Mouse (Mus musculus) forebrain, embryonic 16.5 days (tissue): ENCODE measurements around the gene Gp1bb. TPM values are rescaled to one million over a fixed set of nuclear protein-coding genes. Genes with fewer than 3 reads are reported as not detected.

Source experiments
- ATAC-seq: fragments of 200-750 bp; cut with Nextera tagmentation; 2 replicates; pipeline ENCODE4 v1.8.0; 2017; ENCODE audit warnings: mild to moderate bottlenecking, moderate library complexity
- H3K27ac ChIP-seq: fragments of 300-500 bp; sonication (generic); 2 replicates; pipeline ENCODE4 v1.5.1; 2014; ENCODE audit warnings: low read length, control low read depth
- H3K27me3 ChIP-seq: fragments of 300-500 bp; sonication (generic); replicated peaks from 2 replicates; pipeline ENCODE4 v1.6.1; 2014; ENCODE audit warnings: low read length; ENCODE audit not compliant: control insufficient read depth, insufficient read depth
- H3K36me3 ChIP-seq: fragments of 300-500 bp; sonication (generic); 2 replicates; pipeline ENCODE4 v1.6.1; 2014; ENCODE audit not compliant: control insufficient read depth, insufficient read depth
- H3K4me1 ChIP-seq: fragments of 300-500 bp; sonication (generic); replicated peaks from 2 replicates; pipeline ENCODE4 v1.6.1; 2014; ENCODE audit warnings: low read length; ENCODE audit not compliant: control insufficient read depth, insufficient read depth
- H3K4me2 ChIP-seq: fragments of 300-500 bp; sonication (generic); 2 replicates; pipeline ENCODE4 v1.6.1; 2014; ENCODE audit warnings: mild to moderate bottlenecking, low read length, control low read depth
- H3K4me3 ChIP-seq: fragments of 300-500 bp; sonication (generic); replicated peaks from 2 replicates; pipeline ENCODE4 v1.5.1; 2014; ENCODE audit warnings: mild to moderate bottlenecking, low read length, control low read depth
- H3K9ac ChIP-seq: fragments of 300-500 bp; sonication (generic); replicated peaks from 2 replicates; pipeline ENCODE4 v1.6.1; 2014; ENCODE audit warnings: low read depth, low read length, control low read depth
- H3K9me3 ChIP-seq: fragments of 300-500 bp; sonication (generic); 2 replicates; pipeline ENCODE4 v1.6.1; 2016; ENCODE audit warnings: low read length; ENCODE audit not compliant: control insufficient read depth
- WGBS: fragments of 180-500 bp; shearing (Covaris S2); extraction: QIAGEN DNeasy Blood & Tissue Kit; methylation state at CpG from one replicate; pipeline ENCODE4 v1.1.7; 2014; 5-methylcytosine and 5-hydroxymethylcytosine counted together
- polyA plus RNA-seq: library from polyadenylated mRNA; unstranded; fragments of >200 nt; fragmentation: Nextera tagmentation; extraction: Ambion mirVana; gene quantifications from 2 replicates; pipeline ENCODE4 v1.2.1, GENCODE M21; 2015

The Gp1bb gene
- polyA plus RNA-seq, 1 experiment from 2014 or later = 8.0 TPM

GRCm38 (mm10) chr16:18586076-18586905 is 35.9 kb downstream of the Gp1bb start:
- H3K4me3 ChIP-seq = peak overlapping the region; percentile 38
- WGBS = 1% methylated on average over 77 of the region's 83 CpGs

GRCm38 (mm10) chr16:18585676-18586075 is 36.5 kb downstream of the Gp1bb start:
- Histone ChIP-seq H3K4me3 (no peak overlapping the region), H3K27ac (no peak overlapping the region), H3K27me3 (peaks cover 95% of the 10 kb centered on the region), H3K36me3 (no peaks in the 10 kb centered on the region), H3K9ac (no peak overlapping the region), H3K4me1 (peaks cover 37% of the 10 kb centered on the region), H3K9me3 (no peaks in the 10 kb centered on the region), H3K4me2 (no peak overlapping the region)
- 7% methylated on average over 10 of the region's 10 CpGs for WGBS
- ATAC-seq = no peak

More at GRCm38 (mm10) chr16:18586076-18586905, 35.9 kb downstream of the Gp1bb start:
- no peaks in the 10 kb centered on the region for H3K9me3 ChIP-seq
- H3K9ac ChIP-seq = no peak overlapping the region
- H3K4me1 ChIP-seq = peaks cover 35% of the 10 kb centered on the region
- H3K4me2 ChIP-seq = peak overlapping the region; percentile 52
- H3K36me3 ChIP-seq = no peaks in the 10 kb centered on the region
- ATAC-seq = no peak
- H3K27me3 ChIP-seq = peaks cover 95% of the 10 kb centered on the region
- no peak overlapping the region for H3K27ac ChIP-seq

GRCm38 (mm10) chr16:18584901-18585510 is 37.2 kb downstream of the Gp1bb start:
- Histone ChIP-seq H3K27me3 (peaks cover 95% of the 10 kb centered on the region), H3K4me2 (no peak overlapping the region)

GRCm38 (mm10) chr16:18583673-18584357 is 38.4 kb downstream of the Gp1bb start:
- WGBS = 21% methylated on average over 10 of the region's 10 CpGs
- ATAC-seq = no peak
- no peak overlapping the region for H3K4me2 ChIP-seq
- no peaks in the 10 kb centered on the region for H3K36me3 ChIP-seq
- no peak overlapping the region for H3K4me3 ChIP-seq
- no peak overlapping the region for H3K27ac ChIP-seq
- H3K9ac ChIP-seq = no peak overlapping the region
- peaks cover 34% of the 10 kb centered on the region for H3K4me1 ChIP-seq
- H3K27me3 ChIP-seq = peaks cover 92% of the 10 kb centered on the region
- H3K9me3 ChIP-seq = no peaks in the 10 kb centered on the region

More at GRCm38 (mm10) chr16:18584901-18585510, 37.2 kb downstream of the Gp1bb start:
- no peaks in the 10 kb centered on the region for H3K36me3 ChIP-seq
- H3K4me3 ChIP-seq = no peak overlapping the region
- no peak for ATAC-seq
- H3K9me3 ChIP-seq = no peaks in the 10 kb centered on the region
- H3K4me1 ChIP-seq = peaks cover 34% of the 10 kb centered on the region
- no peak overlapping the region for H3K9ac ChIP-seq
- WGBS = 12% methylated on average over 10 of the region's 10 CpGs
- H3K27ac ChIP-seq = no peak overlapping the region

- Histone ChIP-seq H3K27ac (no peak overlapping the region), H3K27me3 (peaks cover 87% of the 10 kb centered on the region), H3K4me3 (no peak overlapping the region), H3K4me1 (peaks cover 34% of the 10 kb centered on the region), H3K4me2 (no peak overlapping the region), H3K9me3 (no peaks in the 10 kb centered on the region), H3K9ac (no peak overlapping the region), H3K36me3 (no peaks in the 10 kb centered on the region)
- ATAC-seq = no peak
- WGBS = 12% methylated on average over 10 of the region's 10 CpGs
Measured at GRCm38 (mm10) chr16:18583169-18583568, 39.0 kb downstream of the Gp1bb start.

GRCm38 (mm10) chr16:18582426-18583148 is 39.6 kb downstream of the Gp1bb start:
- Histone ChIP-seq H3K36me3 (no peaks in the 10 kb centered on the region), H3K4me3 (peak overlapping the region; percentile 36), H3K27ac (no peak overlapping the region), H3K4me2 (peak overlapping the region; percentile 51), H3K27me3 (peaks cover 83% of the 10 kb centered on the region), H3K9ac (no peak overlapping the region), H3K4me1 (peaks cover 28% of the 10 kb centered on the region), H3K9me3 (no peaks in the 10 kb centered on the region)
- no peak; the same call in 1 of the 2 replicates for ATAC-seq
- WGBS = 1% methylated on average over 50 of the region's 67 CpGs

GRCm38 (mm10) chr16:18581623-18582205 is 40.5 kb downstream of the Gp1bb start:
- Histone ChIP-seq H3K36me3 (no peaks in the 10 kb centered on the region), H3K9ac (peak overlapping the region; percentile 40; the same call in 1 of the 2 replicates), H3K27me3 (peaks cover 78% of the 10 kb centered on the region), H3K4me1 (peaks cover 25% of the 10 kb centered on the region), H3K27ac (no peak overlapping the region), H3K4me3 (peak overlapping the region; percentile 36), H3K4me2 (peak overlapping the region; percentile 51), H3K9me3 (no peaks in the 10 kb centered on the region)
- peak; percentile 32 for ATAC-seq
- under 1% methylated on average over 60 of the region's 66 CpGs for WGBS

- 4% methylated on average over 21 of the region's 21 CpGs for WGBS
- H3K4me2 ChIP-seq = peak overlapping the region; percentile 51
- H3K27me3 ChIP-seq = peaks cover 72% of the 10 kb centered on the region
- H3K27ac ChIP-seq = no peak overlapping the region
- H3K9me3 ChIP-seq = no peaks in the 10 kb centered on the region
- H3K4me3 ChIP-seq = peak overlapping the region; percentile 36
- peaks cover 19% of the 10 kb centered on the region for H3K4me1 ChIP-seq
- no peak for ATAC-seq
- H3K36me3 ChIP-seq = no peaks in the 10 kb centered on the region
- H3K9ac ChIP-seq = no peak overlapping the region
Measured at GRCm38 (mm10) chr16:18581050-18581622, 41.1 kb downstream of the Gp1bb start.
